Mouse (Mus musculus): ENCODE data around the gene Anxa6.
A peak's percentile ranks its signal among the peaks of the same experiment; 100 is the strongest.

Anxa6 gene

DNA sequence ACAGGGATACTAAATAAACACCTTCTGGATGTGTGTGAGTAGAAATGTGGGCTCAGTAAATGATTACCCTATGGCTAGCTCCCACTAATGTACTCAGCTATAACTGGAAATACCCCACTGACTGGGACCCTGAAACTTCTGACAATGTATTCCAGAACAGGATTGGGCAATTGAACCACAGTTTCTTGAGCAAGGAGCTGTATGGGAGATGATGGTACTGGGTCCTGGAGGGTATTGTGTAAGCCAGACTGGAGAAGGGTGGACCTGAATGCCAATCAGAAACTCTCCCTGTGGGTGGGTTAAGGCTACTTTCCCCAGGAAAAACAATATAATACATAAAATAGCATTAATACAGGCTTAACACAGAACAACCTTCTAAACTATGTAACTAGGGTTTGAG lies 43.3 kb downstream of the Anxa6 start:
- DNase-seq = no peak

DNA sequence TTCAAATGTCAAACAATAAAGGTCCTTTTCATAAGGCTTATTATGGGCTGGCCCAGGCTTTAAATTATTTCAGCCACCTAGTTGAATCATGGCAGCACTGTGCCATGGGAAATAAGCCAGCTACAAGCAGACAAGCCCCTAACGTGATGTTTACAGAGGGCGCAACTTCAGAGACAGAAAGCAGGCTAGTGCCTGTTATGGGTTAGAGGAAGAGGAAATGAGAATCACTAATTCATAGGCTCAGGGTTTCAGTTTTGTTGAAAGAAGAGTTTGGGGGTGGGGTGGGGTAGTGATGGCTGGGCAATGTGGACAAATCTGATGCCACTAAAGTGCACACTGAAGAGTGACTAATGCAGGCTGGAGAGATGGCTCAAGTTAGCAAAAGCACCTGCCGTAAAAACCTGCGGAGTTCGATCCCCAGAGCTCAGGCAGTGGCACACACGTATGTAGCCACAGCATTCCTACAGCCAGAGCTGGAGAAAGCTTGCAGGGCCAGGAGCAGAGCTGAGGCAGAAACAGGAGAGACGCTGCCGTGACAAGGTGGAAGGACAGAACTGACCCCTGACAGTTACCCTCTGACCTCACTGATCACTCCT lies 44.4 kb downstream of the Anxa6 start:
- DNase-seq = no peak

DNA sequence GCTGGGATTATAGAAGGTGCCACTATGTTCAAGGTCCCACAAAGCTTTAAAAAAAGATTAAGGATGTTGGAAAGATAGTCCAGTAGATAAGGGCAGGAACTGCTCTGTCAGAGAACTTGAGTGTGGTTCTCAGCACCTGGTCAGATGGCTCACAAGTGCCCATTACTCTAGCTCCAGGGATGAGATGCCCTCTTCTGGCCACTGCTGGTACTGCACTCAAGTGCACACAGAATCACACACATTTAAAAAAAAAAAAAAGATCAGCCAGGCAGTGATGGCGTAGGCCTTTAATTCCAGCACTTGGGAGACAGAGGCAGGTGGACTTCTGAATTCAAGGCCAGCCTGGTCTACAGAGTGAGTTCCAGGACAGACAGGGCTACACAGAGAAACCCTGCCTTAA lies 45.3 kb downstream of the Anxa6 start:
- no peak for DNase-seq

- DNase-seq = no peak
Measured at GRCm38 (mm10) chr11:54985086-54985485, 48.2 kb downstream of the Anxa6 start.

DNA sequence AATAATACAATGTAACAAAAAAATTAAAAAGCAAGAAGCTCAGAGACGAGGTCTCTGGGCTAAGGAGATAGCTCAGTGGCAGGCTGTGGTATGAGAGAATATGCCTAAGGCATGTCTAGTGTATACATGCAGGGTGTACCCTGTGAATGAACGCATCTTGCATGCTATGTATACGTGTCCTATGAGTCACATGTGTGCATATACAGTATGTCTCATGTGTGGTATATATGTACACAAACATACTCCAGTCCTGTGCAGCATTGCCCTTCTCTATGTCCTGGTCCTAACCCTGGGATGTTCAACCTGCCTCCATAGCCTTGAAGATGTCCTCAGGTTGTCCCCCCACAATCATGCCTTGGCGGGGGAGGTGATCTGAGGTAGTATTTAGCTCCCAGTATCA lies 48.7 kb downstream of the Anxa6 start:
- DNase-seq = no peak

DNA sequence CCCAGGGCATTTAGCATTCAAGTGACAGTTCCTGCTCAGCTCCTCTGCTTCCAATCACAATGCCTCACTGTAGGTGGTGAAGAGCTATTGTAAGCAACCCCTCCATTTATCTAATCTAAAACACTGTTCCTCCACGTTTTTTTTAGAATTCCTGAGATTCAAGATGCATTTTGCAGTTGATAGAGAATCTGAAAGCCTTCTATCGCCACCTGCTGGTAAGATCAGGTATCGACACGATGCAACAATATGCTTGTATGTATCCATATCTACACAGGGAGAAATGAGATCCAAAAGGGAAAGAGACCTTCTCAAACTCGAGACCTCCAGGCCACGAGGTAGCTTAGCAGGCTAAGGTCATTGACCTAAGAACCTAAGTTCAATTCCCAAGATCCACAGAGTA lies 49.2 kb downstream of the Anxa6 start:
- peak; percentile 73 for DNase-seq

DNA sequence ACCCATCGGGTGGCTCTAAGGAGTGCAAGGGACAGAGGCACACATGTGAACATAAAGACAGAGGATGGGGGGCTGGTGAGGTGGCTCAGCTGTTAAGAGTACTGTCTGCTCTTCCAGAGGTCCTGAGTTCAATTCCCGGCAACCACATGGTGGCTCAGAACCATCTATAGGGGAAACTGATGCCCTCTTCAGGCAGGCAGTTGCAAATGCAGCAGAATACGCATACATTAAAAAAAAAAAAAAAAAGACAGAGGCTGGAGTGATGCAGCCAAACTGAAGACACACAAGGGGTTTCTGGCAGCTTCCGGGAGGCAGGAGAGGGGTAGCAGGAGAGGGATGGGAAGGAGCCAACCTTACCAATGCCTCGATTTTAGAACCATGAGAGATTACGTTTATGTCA lies 50.7 kb downstream of the Anxa6 start:
- no peak for DNase-seq

DNA sequence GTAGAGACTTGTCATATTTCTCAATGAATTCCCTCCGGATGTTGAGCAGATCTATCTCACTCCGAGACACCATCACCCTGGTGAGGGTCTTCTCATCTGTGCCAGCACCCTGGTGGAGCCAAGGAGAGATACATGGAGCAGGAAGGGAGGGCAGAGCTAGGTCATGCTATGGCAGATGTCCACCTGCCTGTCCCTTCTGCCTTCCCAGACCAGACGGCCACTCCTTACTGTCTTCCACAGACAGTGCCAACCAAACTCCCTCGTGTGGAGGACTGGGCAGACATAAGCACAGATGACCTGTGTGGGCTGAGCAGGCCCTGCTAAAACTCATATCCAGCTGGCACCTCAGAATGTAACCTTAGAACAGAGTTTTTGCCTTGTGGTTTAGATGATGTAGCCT lies 51.6 kb downstream of the Anxa6 start:
- DNase-seq = no peak

- no peak for DNase-seq
Measured at GRCm38 (mm10) chr11:54977385-54977937, 55.8 kb downstream of the Anxa6 start.

GRCm38 (mm10) chr11:54976351-54976750 lies 56.9 kb downstream of the Anxa6 start:
- no peak for DNase-seq

GRCm38 (mm10) chr11:54975756-54976155 lies 57.5 kb downstream of the Anxa6 start:
- DNase-seq = no peak

- no peak for DNase-seq
Measured at GRCm38 (mm10) chr11:54975340-54975739, 57.9 kb downstream of the Anxa6 start.

- DNase-seq = no peak
Measured at GRCm38 (mm10) chr11:54974639-54975038, 58.6 kb downstream of the Anxa6 start.

GRCm38 (mm10) chr11:54973481-54974212 lies 59.6 kb downstream of the Anxa6 start:
- no peak for DNase-seq

GRCm38 (mm10) chr11:54972789-54973188 lies 60.5 kb downstream of the Anxa6 start:
- no peak for DNase-seq

DNA sequence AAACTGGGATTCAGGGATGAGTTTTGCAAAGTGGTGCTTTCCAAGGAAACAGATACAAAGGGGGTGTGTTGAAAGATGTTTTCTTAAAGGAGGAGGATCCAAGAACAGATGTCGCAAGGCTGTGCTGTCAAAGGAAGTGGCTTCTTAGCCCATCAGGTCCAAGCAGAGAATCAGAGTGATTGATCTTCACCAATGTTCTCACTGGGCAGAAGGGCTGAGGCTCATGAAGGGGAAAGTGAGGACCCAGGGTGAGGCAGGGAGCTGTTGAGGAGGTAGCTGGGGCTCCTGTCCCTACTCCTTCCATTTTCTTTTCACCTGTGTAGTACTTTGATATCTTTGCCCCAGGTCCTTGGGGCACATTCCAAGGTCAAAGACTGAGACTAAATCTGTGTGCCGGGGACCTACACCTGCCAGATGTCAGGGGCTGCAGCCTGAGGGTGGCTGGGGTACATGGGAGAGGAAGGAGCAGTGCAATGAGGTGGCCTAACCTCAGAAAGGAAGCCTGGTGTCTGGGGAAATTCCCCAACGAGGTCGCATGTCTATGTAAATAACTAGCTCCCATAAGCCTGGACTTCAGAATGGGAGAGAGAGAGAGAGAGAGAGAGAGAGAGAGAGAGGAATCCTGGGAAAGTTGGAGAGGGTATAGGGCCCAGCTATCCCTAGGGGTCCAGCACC lies 61.1 kb downstream of the Anxa6 start:
- no peak for DNase-seq

GRCm38 (mm10) chr11:54971365-54972048 lies 61.7 kb downstream of the Anxa6 start:
- no peak for DNase-seq

- no peak for DNase-seq
Measured at GRCm38 (mm10) chr11:54965234-54965633, 68.0 kb downstream of the Anxa6 start.

DNA sequence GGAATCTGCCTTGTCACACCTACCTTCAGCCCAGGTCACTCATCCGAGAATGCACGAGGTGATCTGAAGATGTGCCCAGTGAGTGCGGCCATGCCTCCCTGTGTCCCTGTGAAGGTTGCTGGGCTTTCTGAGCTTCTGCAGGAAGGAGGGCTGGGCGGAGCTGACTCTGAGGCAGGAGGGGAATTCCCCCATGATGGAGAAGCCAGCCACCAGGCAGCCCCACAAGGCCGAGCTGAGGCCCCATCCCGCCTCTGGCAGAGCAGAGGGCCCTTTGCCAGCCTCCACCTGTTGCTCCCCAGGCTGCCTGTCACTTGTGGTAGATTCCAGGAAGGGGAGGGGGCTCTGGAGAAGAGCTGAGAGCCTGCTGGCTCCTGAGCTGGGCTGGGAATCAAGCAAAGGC lies 70.4 kb downstream of the Anxa6 start, which contains the start of gene Tnip1:
Gene Tnip1 (minus strand): TSS at position 108 of the 400 bp plus-strand sequence.
- DNase-seq = no peak

- no peak for DNase-seq
Measured at GRCm38 (mm10) chr11:54961921-54962320, 71.3 kb downstream of the Anxa6 start.

- DNase-seq = no peak
Measured at GRCm38 (mm10) chr11:54961164-54961850, 71.9 kb downstream of the Anxa6 start.

- no peak for DNase-seq
Measured at GRCm38 (mm10) chr11:54960251-54960650, 73.0 kb downstream of the Anxa6 start.
